Mouse (Mus musculus) kidney, postnatal 4 days (tissue): ENCODE results near the gene Slirp.

Experiments
- DNase-seq, 2 experiments: peaks; one replicate each; pipeline ENCODE4 v3.0.0; 2021; ENCODE audit warnings: mixed read lengths in 2 of 2

The Slirp gene

DNA sequence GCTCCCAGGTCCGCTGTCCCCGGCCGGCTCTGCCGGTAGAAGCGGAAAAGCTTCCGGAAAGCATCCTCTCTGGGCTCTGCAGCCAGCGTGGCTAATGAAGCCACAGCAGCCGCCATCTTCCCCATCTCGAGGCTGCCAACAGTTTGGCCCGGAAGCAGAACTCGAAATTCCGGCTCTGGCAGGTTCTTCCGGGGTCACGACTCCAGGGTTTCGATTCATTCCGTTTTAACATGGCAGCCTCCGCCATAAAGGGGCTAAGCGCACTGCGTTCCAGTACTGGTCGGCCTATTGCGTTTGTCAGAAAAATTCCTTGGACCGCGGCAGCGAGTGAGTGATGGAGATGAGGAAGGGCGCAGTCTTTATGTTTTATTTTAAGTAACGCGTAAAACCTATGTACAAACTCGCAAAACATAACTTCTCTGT lies at the start of gene Slirp, which contains the start of gene Alkbh1:
TSS of gene Slirp (plus strand) at position 197 of the 423 bp plus-strand sequence.
TSS of gene Alkbh1 (minus strand) at position 318 of the 423 bp plus-strand sequence.
- peak; percentile 93 to 95 for DNase-seq

DNA sequence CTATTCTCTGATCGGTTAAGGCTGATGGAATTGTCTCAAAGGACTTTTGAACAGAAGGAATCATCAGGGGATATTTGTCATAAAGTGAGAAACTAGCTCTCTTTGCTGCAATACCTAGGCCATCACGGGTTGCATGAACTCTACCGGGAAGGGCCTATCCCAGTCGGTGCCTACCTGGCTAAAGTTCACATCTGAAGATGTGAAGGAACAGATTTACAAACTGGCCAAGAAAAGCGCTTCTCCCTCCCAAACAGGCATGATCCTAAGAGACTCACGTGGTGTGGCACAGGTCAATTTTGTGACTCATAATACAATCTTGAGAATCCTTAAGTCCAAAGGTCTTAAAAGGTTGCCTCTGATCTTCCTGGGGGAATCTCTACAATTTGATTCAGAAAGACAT lies 49.4 kb upstream of the Slirp start:
- DNase-seq = no peak

DNA sequence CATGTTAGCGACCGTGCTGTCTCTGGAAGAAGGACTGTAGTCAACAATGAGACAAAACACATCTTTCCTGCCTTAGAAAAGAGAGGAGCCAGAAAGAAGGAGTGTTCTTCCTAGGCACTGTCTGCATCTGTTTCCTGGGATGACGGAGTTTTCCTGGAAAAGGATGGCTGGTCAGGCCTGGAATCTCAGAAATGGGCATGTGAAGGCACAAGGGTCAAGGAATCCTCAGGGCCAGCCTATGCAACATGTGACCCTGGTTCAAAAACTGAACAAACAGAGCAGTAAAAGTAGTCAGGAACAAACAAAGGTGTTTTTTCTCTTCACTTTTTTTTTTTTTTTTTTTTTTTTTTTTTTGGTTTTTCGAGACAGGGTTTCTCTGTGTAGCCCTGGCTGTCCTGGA lies 46.6 kb upstream of the Slirp start:
- no peak for DNase-seq

DNA sequence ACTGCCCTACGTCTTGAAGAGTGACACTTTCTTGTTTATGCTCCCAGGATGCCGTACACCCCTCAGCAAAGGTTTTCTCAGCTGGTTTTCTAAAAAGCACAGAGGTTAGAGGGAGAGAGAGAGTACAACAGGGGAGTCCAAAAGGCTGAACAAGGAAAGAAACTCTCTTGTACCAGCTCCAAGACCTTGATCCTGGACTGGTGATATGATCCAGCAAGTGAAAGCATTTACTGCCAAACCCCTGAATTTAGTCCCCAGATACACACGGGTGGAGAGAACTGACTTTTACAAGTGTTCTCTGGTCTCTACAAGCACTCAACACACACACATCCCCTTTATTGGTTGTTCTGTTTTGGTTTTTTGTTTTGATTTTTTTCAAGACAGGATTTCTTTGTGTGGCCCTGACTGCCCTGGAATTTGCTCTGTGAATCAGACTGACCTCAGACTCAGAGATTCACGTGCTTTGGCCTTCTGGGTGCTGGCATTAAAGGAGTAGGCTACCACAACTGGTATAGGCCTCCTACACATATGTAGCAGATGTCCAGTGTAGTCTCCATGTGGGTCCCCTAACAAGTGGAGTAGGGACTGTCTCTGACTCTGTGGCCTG lies 45.8 kb upstream of the Slirp start:
- no peak for DNase-seq

DNA sequence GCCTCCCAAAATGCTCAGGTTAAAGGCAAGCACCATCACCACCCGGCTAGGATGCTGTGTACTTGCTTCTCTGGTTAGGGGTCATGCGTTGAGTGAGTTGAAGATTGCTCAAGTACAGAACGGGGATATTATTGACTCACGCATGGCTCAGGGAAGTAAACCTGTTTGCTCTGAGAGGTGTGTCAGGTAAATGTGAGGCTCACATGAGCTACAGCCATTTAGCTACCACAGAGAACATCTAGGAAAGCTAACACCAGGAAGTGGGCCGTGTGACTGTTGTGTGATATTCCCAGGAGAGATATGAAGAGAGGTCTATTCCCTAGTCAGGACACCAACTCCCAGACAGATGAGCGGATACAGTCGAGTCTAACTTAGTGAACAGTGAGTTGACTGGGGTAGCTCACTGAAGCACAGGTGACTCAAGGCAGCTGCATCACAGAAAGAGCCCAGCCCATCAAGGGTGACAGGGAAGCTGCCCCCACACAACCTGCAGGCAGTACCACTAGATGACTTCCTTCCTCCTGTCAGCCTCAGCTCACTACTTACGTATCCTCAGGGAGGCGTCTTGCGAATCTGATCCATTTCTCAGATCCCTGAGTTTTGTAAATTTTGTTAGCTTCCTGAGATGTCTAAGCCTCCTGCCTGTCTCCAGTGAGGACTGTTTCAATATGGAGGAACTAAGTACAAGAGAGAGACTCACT lies 44.4 kb upstream of the Slirp start:
- no peak for DNase-seq

DNA sequence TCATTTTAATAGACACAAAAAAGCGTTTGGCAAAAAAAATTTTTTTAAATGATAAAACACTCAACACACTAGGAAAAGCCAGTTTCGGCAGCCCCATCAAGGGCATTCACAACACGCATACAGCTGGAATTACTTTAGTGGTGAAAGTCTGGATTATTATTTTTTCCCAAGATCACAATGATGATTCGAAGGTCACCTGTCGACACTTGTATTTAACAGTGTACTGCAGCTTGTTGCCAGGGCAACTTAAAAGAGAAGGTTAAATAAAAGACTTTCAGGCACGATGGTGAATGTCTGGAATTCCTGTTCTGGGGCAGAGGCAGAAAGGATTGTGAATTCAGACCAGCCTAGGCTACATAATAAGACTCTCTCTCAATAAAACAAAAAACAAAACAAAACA lies 41.8 kb upstream of the Slirp start:
- DNase-seq = no peak

DNA sequence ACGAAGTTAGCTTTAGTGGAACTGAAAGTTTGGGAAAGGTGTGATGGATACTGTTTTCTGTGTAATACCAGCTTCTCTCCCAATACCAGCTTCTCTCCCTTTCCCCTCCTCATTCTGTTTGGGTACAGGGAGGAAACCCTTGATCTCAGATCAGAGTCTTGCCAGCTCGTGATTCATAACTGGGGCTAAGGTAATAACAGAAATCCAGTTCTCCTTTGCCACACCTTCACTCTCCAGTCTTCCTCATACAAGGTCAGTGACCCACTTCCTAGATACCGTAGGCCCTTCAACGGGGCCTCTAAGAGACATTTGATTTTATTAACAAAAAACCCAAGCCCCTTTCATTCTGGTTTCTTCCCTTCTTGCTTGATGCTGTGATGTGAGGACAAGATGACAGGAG lies 38.5 kb upstream of the Slirp start:
- DNase-seq = no peak

DNA sequence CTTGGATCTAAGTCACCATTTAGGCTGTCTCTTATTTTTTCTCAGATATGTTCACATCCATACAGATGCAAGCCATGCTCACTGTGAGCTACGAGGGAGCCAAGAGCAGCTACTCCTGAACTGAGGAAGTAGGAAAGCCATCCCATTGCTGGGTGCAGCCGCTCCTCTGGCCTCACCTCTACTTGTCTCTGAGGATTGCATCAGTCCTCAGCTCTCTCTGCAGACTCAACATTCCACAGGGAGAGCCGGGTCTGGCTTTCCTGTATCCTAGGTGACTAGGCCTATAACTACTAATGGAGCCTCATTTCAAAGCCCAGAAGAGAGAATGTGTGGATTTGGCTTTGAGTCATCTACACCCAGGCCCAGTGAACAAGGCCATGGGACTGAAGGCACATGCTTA lies 38.0 kb upstream of the Slirp start:
- no peak for DNase-seq

DNA sequence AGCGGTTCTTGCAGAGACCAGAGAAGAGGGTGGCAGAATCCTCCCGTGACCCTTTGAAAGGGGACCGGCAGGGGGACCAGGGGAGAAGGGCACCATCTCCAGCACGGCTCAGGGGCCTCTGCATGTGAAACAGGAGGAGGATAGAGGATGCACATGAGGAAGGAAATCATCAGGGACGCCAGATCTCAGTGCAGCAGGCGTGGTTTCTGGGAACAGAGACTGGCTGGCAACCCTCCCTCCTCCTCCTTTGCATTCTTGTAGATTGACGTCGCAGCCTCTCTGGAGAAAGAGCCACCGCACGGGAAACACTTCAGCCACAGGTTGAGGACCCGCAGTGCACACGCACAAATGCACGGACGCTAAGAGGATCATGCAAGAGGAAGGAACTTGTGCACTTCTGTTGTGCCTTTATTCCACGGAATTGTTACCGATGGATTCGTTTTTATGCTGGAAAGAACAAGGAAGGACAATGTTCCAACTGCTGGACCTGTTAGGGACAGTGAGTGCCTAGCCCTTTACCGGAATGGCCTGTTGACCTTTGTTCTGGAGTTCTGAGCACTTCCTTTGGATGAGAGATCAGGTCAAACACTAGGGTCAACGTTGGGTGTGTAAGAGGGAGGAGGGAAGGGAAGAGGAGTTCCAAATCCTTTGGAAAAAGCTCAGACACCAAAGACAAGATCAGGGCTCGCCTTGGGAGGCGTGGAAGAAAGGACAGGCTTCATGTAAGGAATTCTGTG lies 35.7 kb upstream of the Slirp start:
- peak; percentile 31 to 60 for DNase-seq

DNA sequence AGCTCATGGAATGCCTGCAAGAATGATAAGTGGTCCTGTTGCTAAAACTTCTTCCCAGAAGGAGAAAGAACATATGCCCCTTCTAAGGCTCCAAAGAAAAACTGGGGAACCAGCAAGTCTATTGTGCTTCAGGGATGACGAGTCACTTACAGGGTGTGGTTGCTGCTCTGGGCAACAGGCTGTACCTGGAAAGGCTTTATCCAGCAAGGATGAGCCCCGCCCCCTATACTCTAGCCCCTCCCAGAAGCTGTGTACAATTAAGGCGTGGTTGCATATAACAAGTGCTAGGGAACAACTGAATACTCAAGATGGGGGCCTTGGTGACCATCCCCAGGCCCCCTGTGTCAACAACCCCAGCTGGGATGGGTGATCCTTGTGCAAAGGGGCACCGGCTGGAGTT lies 34.6 kb upstream of the Slirp start:
- DNase-seq = no peak

DNA sequence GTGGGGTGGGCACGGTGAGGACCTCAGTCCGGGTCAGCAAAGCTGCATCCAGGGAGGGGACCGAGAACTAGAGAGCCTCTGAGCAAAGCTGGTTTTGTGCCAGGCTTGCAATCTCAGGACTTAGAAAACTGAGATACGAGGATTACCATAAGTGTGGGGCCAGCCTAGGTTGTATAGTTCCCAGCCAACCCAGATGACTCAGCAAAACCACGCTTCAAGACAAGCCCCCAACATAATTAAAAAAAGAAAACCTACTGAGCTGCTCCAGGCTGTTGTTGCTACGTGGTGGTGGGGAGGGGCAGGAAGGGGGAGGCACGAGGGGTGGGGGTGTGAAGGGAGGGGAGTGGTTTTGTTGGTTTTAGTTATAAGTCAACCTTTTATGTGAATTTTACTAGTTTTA lies 32.7 kb upstream of the Slirp start:
- no peak for DNase-seq

DNA sequence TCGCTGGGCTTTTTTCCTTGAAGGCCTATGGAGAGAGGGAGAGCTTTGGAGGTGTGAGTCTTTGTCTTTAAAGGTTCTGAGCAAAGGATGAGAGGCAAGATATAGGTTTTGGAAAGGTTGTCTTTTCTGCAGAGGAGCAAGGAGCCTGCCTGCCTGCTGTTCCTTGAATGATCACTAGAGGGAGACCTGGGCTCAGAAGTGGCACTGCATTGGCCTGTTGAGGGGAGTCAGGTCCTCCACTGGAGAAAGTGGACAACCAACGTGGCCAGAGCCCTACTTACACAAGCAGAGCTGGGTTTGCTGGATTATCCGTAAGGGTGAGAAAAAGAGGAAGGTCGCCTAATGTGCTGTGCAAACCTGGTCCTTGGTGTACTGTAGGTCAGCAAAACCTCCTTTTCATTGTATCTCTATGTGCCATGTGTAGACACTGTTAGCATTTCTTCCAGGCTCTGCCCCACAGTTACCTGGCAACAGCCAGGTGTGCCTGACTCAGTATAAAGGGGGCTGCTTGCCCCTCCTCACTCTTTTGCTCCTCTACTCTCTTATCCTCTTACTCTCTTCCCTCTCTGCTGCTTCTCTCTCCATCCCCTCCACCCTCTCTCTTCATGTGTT lies 30.4 kb upstream of the Slirp start:
- DNase-seq = peak; percentile 81 to 82

DNA sequence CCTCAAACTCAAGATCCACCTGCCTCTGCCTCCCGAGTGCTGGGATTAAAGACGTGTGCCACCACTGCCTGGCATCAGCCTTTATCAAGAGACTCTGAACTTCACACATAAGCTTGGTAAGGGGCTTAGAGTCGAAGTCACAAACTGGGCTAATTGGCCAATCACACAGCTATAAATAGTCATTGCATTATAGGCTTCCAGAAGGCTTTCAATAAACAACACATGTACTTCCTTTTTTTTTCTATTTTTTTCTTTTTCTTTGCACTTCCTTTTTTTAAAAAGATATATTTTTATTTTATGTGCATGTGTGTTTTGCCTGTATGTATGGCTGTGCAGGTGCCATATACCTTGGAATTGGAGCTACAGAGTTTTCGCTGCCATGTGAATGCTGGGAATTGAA lies 28.3 kb upstream of the Slirp start:
- no peak for DNase-seq

DNA sequence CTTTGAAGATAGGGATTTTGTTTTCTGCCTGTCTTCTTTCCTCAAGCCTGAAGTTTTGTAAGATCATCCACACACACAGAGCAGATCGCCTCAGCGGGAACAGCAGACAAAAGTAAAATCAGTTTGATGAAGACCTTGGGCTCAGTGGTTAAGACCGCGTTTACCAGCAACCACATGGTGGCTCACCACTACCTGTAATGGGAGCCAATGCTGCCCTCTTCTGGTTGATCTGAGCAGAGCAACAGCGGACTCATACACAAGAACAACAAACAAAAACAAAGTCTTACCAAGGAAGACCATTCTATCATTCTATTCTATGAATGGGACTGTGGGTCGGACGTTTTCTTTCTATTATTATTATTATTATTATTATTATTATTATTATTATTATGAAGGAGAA lies 27.0 kb upstream of the Slirp start:
- peak; percentile 73 to 78 for DNase-seq

DNA sequence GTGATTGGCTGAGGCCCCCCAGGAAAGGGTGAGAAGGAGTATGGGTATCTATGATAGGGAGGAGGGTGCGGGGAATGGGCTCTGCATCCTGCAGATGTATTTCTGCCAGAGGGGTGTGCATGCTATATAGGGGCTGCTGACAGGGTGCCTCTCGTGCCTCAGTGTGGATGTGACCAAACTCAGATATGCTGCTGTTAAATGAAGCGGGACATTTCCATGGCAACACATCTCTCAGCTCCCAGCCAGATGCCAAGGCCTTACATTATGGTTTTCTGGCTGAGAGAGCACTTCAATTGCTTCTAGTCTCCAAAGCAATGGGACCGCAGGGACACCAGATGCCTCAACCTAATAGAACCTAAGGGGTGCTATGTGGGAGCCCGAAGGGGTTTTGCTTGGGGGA lies 24.8 kb upstream of the Slirp start:
- DNase-seq = no peak

DNA sequence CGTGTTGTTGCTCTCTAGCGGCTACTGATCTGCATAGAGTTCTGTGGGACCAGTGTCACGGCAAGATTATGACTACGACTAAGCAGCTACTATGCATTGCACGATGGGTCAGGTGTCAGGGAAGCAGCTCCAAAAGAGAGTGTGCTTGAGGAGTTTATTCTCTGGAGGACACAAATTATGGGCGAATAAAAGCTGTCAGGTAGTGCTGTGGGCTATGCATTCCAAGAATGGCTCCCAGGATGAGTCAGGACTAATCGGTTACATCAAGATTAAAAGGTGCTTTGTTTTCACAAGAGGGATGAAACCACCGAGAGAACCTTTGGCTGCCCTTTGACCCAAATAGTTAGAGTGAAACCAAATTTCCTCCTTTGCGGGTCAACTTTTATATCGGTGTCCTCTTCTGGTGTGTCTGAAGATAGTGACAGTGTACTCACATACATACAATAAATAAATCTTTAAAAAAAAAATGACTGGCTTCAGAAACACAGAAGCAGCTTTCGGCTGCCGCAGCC lies 23.7 kb upstream of the Slirp start:
- DNase-seq = no peak

DNA sequence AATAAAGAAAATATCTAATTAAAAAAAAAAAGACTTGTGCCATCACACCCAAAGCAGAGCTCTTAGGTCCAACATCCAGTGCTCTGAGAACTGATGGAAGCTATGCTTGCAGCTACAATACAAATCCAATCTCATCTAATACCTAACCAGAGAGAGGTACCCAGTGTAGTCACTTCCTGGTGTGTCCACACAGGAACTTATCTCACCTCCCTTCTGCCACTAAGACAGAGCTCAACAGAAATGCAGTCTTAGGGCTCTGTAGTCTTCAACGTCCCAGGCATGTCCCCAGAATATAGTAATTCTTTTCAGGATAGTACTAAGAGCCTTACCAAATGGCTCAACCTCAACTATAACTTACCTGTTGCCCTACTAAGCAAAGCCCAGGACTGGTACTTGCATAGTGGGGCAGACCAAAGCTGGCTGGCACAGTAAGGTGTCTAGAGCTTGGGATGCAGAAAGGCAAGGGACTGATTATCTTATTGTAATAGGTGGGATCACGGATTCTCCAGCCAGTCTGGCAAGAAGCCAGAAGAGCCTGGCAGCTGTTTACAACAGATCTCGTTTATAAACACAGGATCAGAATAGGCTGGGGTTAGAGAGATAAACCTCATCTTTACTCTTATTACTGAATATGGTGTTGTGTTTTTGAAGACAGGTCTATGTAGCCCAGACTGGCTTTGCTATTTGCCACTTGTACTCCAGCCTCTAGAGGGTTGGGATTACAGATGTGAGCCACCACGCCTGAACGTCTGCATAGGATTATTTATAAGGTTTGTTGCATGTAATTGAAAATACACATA lies 21.8 kb upstream of the Slirp start:
- DNase-seq = no peak

DNA sequence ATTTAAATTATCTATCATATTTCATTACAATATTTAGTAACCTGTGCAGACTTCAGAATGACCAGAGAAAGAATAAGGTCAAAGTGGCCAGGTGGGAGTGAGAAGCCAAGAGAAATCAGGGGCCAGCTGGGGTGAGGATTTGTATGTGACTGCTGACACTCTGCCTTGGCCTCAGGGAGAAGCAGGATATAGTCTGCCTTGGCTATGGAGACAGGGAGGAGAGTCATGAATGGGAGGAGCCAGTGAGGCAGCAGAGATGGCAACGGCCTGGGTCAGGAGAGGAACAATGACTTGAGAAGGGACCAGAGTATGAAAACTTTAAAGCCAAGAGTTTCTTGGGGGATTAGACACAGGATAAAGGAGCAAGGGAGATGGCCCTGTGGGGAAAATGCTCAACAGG lies 20.0 kb upstream of the Slirp start:
- no peak for DNase-seq

DNA sequence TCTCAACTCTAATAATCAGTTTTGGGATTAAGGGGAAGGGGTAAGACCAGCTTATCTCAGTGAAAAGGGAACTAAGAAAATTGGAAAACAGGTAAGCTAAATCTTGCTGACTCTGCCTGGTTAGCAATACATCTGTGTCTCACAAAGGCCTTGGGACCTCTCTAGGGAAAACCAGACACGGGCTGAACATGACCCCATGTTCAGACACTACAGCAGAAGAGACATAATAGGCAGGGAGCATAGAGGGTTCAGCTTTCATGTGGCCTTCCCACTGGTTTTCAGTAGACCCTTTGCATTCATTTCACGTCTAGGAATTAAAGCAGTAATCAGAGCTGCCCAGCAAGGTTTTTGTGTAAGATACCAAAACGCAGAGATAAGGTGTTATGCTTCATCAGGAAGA lies 19.2 kb upstream of the Slirp start:
- DNase-seq = no peak

DNA sequence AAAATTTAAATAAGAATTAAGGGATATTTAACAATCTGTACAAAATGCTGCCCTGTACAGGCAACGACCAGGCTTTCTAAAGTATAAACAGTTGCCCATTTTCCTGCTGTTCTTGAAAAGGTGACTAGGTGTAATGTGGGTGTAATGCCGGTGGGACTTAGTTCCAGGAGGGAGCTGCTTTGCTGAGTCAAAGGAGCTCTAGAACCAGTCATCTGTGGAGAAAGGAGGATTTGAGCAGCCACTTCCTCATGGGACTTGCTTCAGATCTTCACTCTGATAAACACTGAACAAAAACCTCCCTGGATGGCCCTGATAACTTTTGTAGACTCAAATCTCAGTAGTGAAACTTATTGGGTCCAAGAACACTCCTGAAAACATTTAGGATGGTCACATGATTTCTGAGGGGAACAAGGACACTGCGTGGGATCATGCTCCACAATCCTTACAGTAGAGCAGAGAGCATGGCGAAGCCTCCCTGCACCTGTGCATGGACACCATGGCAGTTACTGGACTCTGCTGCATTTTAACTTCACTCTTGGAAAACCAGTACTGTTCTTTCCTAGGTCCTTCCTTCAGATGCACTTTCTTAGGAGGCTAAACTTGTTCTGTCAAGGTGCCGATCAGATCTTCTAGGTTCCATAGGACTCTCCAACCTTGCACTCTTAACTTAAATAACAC lies 17.2 kb upstream of the Slirp start:
- no peak for DNase-seq

DNA sequence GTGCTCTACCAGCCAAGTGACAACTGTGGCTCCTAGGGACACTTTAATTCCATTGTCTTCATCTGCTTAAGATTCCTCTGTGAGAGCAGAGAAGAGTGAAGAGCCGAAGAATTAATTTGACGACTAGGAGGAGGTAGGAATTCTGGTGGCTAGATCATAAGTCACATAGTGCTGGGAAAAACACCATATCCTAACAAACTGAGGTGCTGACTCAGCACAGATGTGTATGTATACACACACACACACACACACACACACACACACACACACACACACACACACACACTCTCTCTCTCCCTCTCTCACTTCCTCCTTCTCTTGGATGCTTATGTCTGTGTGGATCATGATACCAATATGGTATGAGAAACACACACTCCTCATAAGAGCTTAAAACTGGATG lies 15.4 kb upstream of the Slirp start:
- no peak for DNase-seq

DNA sequence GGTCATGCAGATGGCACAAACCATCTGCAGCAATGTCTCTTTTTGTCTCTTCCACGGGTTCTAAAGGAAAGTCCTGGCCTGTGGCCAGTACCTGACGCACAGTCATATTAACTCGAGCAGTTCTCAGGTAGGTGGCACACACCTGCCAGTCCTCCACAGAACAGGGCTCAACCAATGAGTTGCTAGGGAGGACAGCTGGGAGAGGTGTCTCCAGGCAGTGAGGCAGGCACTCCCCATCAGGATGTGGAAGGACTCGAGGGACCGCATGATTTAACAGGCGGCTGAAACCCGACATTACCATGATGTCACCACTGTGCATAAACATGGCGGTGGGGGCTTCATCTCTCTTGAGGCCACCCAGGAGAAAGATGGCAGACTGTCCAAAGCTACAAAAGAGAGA lies 14.8 kb upstream of the Slirp start:
- no peak for DNase-seq
